Mouse (Mus musculus): ENCODE results near the gene Rwdd2a. TPM values are rescaled to one million over a fixed set of nuclear protein-coding genes. Genes with fewer than 3 reads are reported as not detected.

The Rwdd2a gene
- polyA plus RNA-seq, 2 experiments = 2.2 to 3.5 TPM

DNA sequence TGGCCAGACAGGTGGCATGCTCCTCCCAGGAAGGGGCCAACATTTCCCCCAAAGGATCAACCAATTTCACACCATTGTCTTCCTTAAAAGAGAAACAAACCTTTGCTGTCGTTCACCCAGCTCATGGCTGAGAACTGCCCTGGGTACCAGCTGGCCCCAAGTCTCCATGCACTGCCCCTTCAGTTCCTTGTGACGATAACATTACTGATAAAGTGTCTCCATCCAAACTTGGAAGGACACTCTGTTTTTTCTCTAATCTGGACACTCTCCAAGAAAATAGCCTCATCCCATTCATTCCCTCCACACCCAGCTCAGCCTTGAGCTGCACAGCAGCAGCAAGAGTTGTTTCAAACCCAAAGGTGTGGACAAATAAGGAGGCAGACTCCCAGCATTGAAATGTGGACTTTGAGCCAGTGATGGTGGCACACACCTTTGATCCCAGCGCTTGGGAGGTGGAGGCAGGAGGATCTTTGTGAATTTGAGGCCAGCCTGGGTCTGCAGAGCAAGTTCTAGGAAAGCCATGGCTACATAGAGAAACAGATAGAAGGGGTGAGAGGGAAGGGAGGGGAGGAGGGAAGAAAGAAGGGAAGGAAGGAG lies 2.4 kb upstream of the Rwdd2a start:
- 89% methylated on average over 3 of the region's 3 CpGs for WGBS
- H3K36me3 ChIP-seq (ENCODE audit: control insufficient read depth, insufficient read depth, low read length) = peaks cover 41% of the 10 kb centered on the region
- ATAC-seq (ENCODE audit: low FRiP score, low read depth) = no peak

DNA sequence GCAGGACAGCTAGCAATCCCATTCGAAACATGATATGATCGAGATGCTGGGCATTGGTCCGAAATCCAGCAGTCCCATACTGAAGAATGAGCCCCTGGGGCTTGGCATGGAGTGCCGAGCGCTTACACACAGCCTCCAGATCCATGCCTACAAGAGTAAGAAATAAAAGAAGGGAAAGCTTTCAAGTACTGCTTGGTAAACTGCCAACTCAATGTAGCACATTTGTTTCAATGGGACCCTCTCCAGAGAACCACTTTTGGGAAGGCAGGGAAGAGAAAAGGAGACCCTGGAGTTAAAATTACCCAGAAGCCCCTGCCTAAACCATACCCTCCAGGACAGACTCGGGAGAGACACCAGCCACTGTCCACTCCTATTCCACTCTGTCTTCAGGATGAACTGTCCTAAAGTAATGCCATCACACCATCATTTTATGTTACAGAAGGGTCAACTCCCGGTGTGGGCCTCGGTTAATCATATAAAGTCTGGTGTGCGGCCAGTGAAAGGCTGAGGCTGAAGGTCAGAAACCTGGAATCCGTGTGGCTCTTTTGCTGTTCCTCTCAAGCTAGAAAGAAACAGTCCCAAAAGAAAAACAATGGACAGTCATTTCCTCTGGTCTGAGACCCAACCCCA lies 1.4 kb upstream of the Rwdd2a start:
- H3K4me1 ChIP-seq (ENCODE audit: control insufficient read depth, insufficient read depth, low read length) = peaks cover 8% of the 10 kb centered on the region
- no peak overlapping the region for H3K27ac ChIP-seq (replicated peaks; ENCODE audit: low read depth, low read length)
- TF ChIP-seq POLR2A (IDR thresholded peaks at IDR 0.05; ENCODE audit: borderline replicate concordance, extremely low read depth, insufficient read depth, insufficient read length) = no peak
- DNase-seq (ENCODE audit: low spot score) (no peak), ATAC-seq (ENCODE audit: low FRiP score, low read depth) (no peak)
- peak overlapping the region; percentile 97 for H3K4me2 ChIP-seq (replicated peaks; ENCODE audit: low read depth, low read length, severe bottlenecking)
- peak overlapping the region; percentile 71 for H3K4me3 ChIP-seq (replicated peaks; ENCODE audit: low read length)
- no peaks in the 10 kb centered on the region for H3K9me3 ChIP-seq (ENCODE audit: control insufficient read depth, low read length)
- WGBS = 77% methylated on average over 10 of the region's 10 CpGs
- 0 out of 2 replicates have a peak overlapping the region, but pooled peaks have one; percentile 70 for H3K9ac ChIP-seq (ENCODE audit: low read depth, low read length, severe bottlenecking)
- H3K27me3 ChIP-seq (ENCODE audit: control insufficient read depth, insufficient read depth, low read length) = no peaks in the 10 kb centered on the region
- peaks cover 32% of the 10 kb centered on the region for H3K36me3 ChIP-seq (ENCODE audit: control insufficient read depth, insufficient read depth, low read length)

More for the DNA sequence above, 2.4 kb upstream of the Rwdd2a start:
- Histone ChIP-seq H3K4me1 (ENCODE audit: control insufficient read depth, insufficient read depth, low read length) (peaks cover 8% of the 10 kb centered on the region), H3K9ac (ENCODE audit: low read depth, low read length, severe bottlenecking) (no peak overlapping the region), H3K9me3 (ENCODE audit: control insufficient read depth, low read length) (no peaks in the 10 kb centered on the region), H3K4me3 (replicated peaks; ENCODE audit: low read length) (no peak overlapping the region), H3K27me3 (ENCODE audit: control insufficient read depth, insufficient read depth, low read length) (no peaks in the 10 kb centered on the region), H3K4me2 (replicated peaks; ENCODE audit: low read depth, low read length, severe bottlenecking) (no peak overlapping the region), H3K27ac (replicated peaks; ENCODE audit: low read depth, low read length) (no peak overlapping the region)
- DNase-seq (ENCODE audit: low spot score) = no peak
- no peak for TF ChIP-seq POLR2A (IDR thresholded peaks at IDR 0.05; ENCODE audit: borderline replicate concordance, extremely low read depth, insufficient read depth, insufficient read length)

DNA sequence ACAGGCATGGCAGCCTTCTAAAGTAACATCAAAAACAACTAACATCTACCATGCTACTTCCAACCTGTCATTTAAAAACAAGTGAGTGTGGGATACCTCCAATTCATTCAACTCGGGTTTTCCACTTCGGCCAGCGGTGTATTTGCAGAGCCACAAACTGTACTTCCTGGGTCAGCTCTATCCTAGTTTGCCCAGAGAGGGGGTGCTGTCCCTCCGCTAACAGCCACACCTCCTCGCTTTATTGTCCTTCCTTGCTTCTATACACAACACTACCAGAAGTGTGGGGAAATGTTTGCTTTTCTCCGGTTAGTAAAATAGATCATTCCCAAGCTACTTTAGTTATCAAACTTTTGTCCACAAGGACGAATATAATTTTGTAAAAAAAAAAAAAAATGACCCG lies 845 bp upstream of the Rwdd2a start:
- H3K27me3 ChIP-seq (ENCODE audit: control insufficient read depth, insufficient read depth, low read length) = no peaks in the 10 kb centered on the region
- peaks cover 8% of the 10 kb centered on the region for H3K4me1 ChIP-seq (ENCODE audit: control insufficient read depth, insufficient read depth, low read length)
- H3K36me3 ChIP-seq (ENCODE audit: control insufficient read depth, insufficient read depth, low read length) = peaks cover 27% of the 10 kb centered on the region
- H3K4me2 ChIP-seq (replicated peaks; ENCODE audit: low read depth, low read length, severe bottlenecking) = peak overlapping the region; percentile 97
- no peaks in the 10 kb centered on the region for H3K9me3 ChIP-seq (ENCODE audit: control insufficient read depth, low read length)
- no peak for DNase-seq (ENCODE audit: low spot score)
- ATAC-seq (ENCODE audit: low FRiP score, low read depth) = no peak
- TF ChIP-seq POLR2A (IDR thresholded peaks at IDR 0.05; ENCODE audit: borderline replicate concordance, extremely low read depth, insufficient read depth, insufficient read length) = no peak
- 12% methylated on average over 8 of the region's 8 CpGs for WGBS
- peak overlapping the region; percentile 70 for H3K9ac ChIP-seq (ENCODE audit: low read depth, low read length, severe bottlenecking)
- no peak overlapping the region for H3K27ac ChIP-seq (replicated peaks; ENCODE audit: low read depth, low read length)
- H3K4me3 ChIP-seq (replicated peaks; ENCODE audit: low read length) = peak overlapping the region; percentile 71

DNA sequence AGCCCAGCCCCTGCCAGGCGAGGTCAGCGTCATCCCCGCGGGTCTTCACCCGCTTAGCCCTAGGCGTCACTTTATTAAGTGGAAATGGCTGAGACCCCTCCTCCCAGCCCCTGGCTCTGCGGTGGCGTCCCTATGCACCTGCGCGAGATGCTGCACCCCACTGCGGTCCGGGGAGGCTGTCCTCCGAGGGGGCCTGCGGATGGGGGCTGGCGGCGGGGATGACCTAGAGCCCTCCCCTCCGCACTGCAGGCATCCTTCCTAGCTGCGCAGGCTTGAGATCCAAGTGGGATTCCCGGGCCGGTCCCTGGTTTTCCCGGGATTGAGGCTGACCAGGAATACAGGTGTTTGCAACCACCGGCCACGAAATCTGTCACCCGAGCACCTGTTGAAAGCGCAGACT lies 405 bp downstream of the Rwdd2a start:
- TF ChIP-seq POLR2A (IDR thresholded peaks at IDR 0.05; ENCODE audit: borderline replicate concordance, extremely low read depth, insufficient read depth, insufficient read length) = no peak
- Histone ChIP-seq H3K27ac (replicated peaks; ENCODE audit: low read depth, low read length) (no peak overlapping the region), H3K36me3 (ENCODE audit: control insufficient read depth, insufficient read depth, low read length) (peaks cover 17% of the 10 kb centered on the region), H3K9ac (ENCODE audit: low read depth, low read length, severe bottlenecking) (peak overlapping the region; percentile 52), H3K4me1 (ENCODE audit: control insufficient read depth, insufficient read depth, low read length) (peaks cover 8% of the 10 kb centered on the region), H3K27me3 (ENCODE audit: control insufficient read depth, insufficient read depth, low read length) (no peaks in the 10 kb centered on the region), H3K4me2 (replicated peaks; ENCODE audit: low read depth, low read length, severe bottlenecking) (peak overlapping the region; percentile 97), H3K9me3 (ENCODE audit: control insufficient read depth, low read length) (no peaks in the 10 kb centered on the region), H3K4me3 (replicated peaks; ENCODE audit: low read length) (peak overlapping the region; percentile 71)
- ATAC-seq (ENCODE audit: low FRiP score, low read depth) (no peak; the same call in 1 of the 2 replicates), DNase-seq (ENCODE audit: low spot score) (no peak)
- WGBS = 0% methylated on average over 20 of the region's 25 CpGs

GRCm38 (mm10) chr9:86572636-86573291 lies 973 bp downstream of the Rwdd2a start:
- H3K9me3 ChIP-seq (ENCODE audit: control insufficient read depth, low read length) = no peaks in the 10 kb centered on the region
- H3K27ac ChIP-seq (replicated peaks; ENCODE audit: low read depth, low read length) = no peak overlapping the region
- H3K4me3 ChIP-seq (replicated peaks; ENCODE audit: low read length) = peak overlapping the region; percentile 71
- peaks cover 12% of the 10 kb centered on the region for H3K36me3 ChIP-seq (ENCODE audit: control insufficient read depth, insufficient read depth, low read length)
- H3K4me1 ChIP-seq (ENCODE audit: control insufficient read depth, insufficient read depth, low read length) = peaks cover 8% of the 10 kb centered on the region
- TF ChIP-seq POLR2A (IDR thresholded peaks at IDR 0.05; ENCODE audit: borderline replicate concordance, extremely low read depth, insufficient read depth, insufficient read length) = no peak
- ATAC-seq (ENCODE audit: low FRiP score, low read depth) = no peak
- DNase-seq (ENCODE audit: low spot score) = peak; percentile 66
- 12% methylated on average over 13 of the region's 13 CpGs for WGBS
- peak overlapping the region; percentile 97 for H3K4me2 ChIP-seq (replicated peaks; ENCODE audit: low read depth, low read length, severe bottlenecking)
- no peak overlapping the region for H3K9ac ChIP-seq (ENCODE audit: low read depth, low read length, severe bottlenecking)
- H3K27me3 ChIP-seq (ENCODE audit: control insufficient read depth, insufficient read depth, low read length) = no peaks in the 10 kb centered on the region
